Mouse (Mus musculus) heart, embryonic 15.5 days (tissue): ENCODE data around the gene Kif1c. TPM values are rescaled to one million over a fixed set of nuclear protein-coding genes. Genes with fewer than 3 reads are reported as not detected.
A peak's percentile ranks its signal among the peaks of the same experiment; 100 is the strongest.
"Not testable (repeated sequence)": the region's sequence is repeated elsewhere in the genome, so short reads cannot be mapped to it uniquely, and the experiment has no call there.

Experiments used
- ATAC-seq: fragments of 200-750 bp; cut with Nextera tagmentation; replicated peaks from 2 replicates; pipeline ENCODE4 v1.8.0; 2017; ENCODE audit warnings: low read depth, moderate TSS enrichment; ENCODE audit not compliant: insufficient number of reproducible peaks, insufficient read depth, low FRiP score
- H3K27ac ChIP-seq: fragments of 300-500 bp; sonication (generic); 2 replicates; pipeline ENCODE4 v1.5.1; 2015; ENCODE audit warnings: mild to moderate bottlenecking, inconsistent platforms
- H3K27me3 ChIP-seq: fragments of 300-500 bp; sonication (generic); 2 replicates; pipeline ENCODE4 v1.6.1; 2015; ENCODE audit warnings: inconsistent platforms
- H3K36me3 ChIP-seq: fragments of 300-500 bp; sonication (generic); 2 replicates; pipeline ENCODE4 v1.6.1; 2015; ENCODE audit warnings: mild to moderate bottlenecking, inconsistent platforms
- H3K4me1 ChIP-seq: fragments of 300-500 bp; sonication (generic); replicated peaks from 2 replicates; pipeline ENCODE4 v1.6.1; 2015; ENCODE audit warnings: inconsistent platforms
- H3K4me2 ChIP-seq: fragments of 300-500 bp; sonication (generic); 2 replicates; pipeline ENCODE4 v1.6.1; 2015; ENCODE audit warnings: inconsistent platforms, mild to moderate bottlenecking, moderate library complexity
- H3K4me3 ChIP-seq: fragments of 300-500 bp; sonication (generic); 2 replicates; pipeline ENCODE4 v1.5.1; 2015; ENCODE audit warnings: mild to moderate bottlenecking, inconsistent platforms
- H3K9ac ChIP-seq: fragments of 300-500 bp; sonication (generic); 2 replicates; pipeline ENCODE4 v1.6.1; 2015; ENCODE audit warnings: mild to moderate bottlenecking, inconsistent platforms
- H3K9me3 ChIP-seq: fragments of 300-500 bp; sonication (generic); replicated peaks from 2 replicates; pipeline ENCODE4 v1.6.1; 2016; ENCODE audit warnings: inconsistent platforms
- WGBS: fragments of 180-500 bp; shearing (Covaris S2); methylation state at CpG from one replicate; pipeline ENCODE4 v1.1.7; 2015; ENCODE audit warnings: mixed read lengths; 5-methylcytosine and 5-hydroxymethylcytosine counted together
- microRNA-seq: library from miRNA; unstranded; fragments of <30 nt; microRNA quantifications from one replicate; pipeline ENCODE4, GENCODE M21; 2016
- polyA plus RNA-seq: library from polyadenylated mRNA; unstranded; fragments of >200 nt; fragmentation: Nextera tagmentation; extraction: Ambion mirVana; gene quantifications from 2 replicates; pipeline ENCODE4 v1.2.1, GENCODE M21; 2015

The Kif1c gene
- polyA plus RNA-seq, 1 experiment from 2014 or later: 5.5 TPM

DNA sequence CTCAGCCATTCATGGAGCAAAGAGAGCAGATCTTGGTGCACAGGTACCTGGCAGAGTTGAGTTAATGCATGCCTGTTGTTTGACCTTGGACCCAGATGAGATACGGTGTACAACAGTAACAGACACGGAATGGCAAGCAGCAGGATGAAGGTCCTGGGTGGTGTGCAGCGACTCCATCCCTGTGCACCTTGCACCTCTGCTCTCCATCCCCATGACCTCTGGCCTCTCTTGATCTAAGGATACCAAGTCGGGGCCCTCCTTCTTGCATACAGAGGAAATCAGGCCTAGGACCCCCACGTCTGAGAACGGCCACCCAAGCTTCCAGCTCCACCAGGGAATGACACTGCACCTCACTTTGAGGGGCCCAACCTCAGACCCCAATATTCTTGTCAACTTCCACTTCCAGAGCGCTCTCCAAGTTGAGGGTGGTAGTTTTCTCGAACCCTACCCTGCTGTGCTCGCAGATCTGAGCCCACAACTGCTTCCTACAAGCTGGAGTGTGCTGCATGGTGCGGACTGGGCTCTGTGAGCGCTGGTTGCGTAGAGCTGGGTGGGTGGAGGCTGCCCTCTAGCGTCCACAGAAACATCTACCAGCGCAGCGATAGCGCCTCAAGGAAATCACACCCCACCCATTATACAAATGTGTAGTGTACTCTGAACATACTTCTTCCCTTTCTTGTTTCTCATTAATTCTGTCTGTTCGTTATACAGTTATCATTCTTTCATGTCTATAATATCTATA, 76.7 kb downstream of the Kif1c start:
- Histone ChIP-seq H3K4me1 (peaks cover 8% of the 10 kb centered on the region), H3K27ac (no peak overlapping the region), H3K36me3 (peaks cover 11% of the 10 kb centered on the region), H3K9me3 (no peaks in the 10 kb centered on the region), H3K4me2 (0 out of 2 replicates have a peak overlapping the region, but pooled peaks have one; percentile 22), H3K4me3 (no peak overlapping the region), H3K9ac (no peak overlapping the region), H3K27me3 (no peaks in the 10 kb centered on the region)
- WGBS: 24% methylated on average over 17 of the region's 17 CpGs
- ATAC-seq: peak; percentile 78

DNA sequence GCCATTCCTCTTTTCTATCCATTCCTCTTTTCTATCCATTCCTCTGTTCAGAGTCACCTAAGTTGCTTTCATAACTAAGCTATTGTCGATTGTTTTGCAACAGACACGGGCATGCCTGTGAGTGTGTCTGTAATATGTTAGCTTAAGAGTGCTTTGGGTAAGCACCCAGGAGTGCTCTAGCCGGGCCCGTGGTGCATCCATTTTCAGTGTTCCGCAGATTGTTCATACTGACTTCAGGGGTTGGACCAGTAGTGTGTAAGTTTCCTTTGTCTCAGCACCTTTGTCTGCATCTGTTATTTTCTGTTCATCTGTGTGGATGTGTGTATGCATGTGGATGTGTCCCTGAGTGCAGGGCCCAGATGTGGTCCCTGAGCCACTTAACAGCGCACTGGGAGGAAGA, 77.3 kb downstream of the Kif1c start:
- Histone ChIP-seq H3K9me3 (no peaks in the 10 kb centered on the region), H3K9ac (no peak overlapping the region), H3K36me3 (peaks cover 5% of the 10 kb centered on the region), H3K4me1 (peaks cover 8% of the 10 kb centered on the region), H3K4me3 (no peak overlapping the region), H3K27me3 (no peaks in the 10 kb centered on the region), H3K4me2 (no peak overlapping the region), H3K27ac (no peak overlapping the region)
- 62% methylated on average over 6 of the region's 6 CpGs for WGBS
- no peak for ATAC-seq

DNA sequence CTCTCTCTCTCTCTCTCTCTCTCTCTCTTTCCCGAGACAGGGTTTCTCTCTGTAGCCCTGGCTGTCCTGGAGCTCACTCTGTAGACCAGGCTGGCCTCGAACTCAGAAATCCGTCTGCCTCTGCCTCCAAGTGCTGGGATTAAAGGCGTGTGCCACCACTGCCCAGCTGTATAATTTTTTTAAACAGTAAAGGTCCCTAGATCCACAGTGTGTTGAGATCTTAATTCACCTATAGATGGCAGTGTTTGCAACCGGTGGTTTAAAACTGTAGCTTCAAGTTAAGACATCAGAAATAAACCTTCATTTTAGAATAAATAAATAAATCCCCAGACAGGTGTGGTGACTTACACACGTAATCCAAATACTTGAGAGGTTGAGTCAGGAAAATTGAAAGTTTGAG, 77.7 kb downstream of the Kif1c start:
- H3K4me1 ChIP-seq, H3K27ac ChIP-seq, H3K4me2 ChIP-seq, ATAC-seq, H3K9ac ChIP-seq, H3K36me3 ChIP-seq, H3K4me3 ChIP-seq, H3K9me3 ChIP-seq, H3K27me3 ChIP-seq: not testable (repeated sequence)
- 25% methylated on average over 6 of the region's 6 CpGs for WGBS

Small RNA genes lying within 50 kb of the gene (microRNA-seq; reads per million reads assigned to microRNA genes)
- not detected for gene Gm22760
- 0.63 reads per million for gene Mir6925

Other genes starting within 250 kb of the Kif1c start
- 19.5 and 24.2 TPM in 2 replicates for gene Med11, start 248.6 kb upstream of the Kif1c start, polyA plus RNA-seq
- 1.5 and 1.8 TPM in 2 replicates for gene Zmynd15, start 241.1 kb upstream of the Kif1c start, polyA plus RNA-seq
- gene Cxcl16, start 240.6 kb upstream of the Kif1c start, polyA plus RNA-seq: 9.0 and 10.2 TPM in 2 replicates
- 4.9 and 5.4 TPM in 2 replicates for gene Tm4sf5, start 195.3 kb upstream of the Kif1c start, polyA plus RNA-seq
- 0.19 and 0.37 TPM in 2 replicates for gene Vmo1, start 185.9 kb upstream of the Kif1c start, polyA plus RNA-seq
- 0.42 TPM in 1 of 2 replicates, not detected in the other for gene Gltpd2, start 181.4 kb upstream of the Kif1c start, polyA plus RNA-seq
- 509 and 590 TPM in 2 replicates for gene Psmb6, start 175.2 kb upstream of the Kif1c start, polyA plus RNA-seq
- not detected in 2 replicates for gene Gm40193, start 167.6 kb upstream of the Kif1c start, polyA plus RNA-seq
- 10.4 and 11.7 TPM in 2 replicates for gene Pld2, start 160.5 kb upstream of the Kif1c start, polyA plus RNA-seq
- 8.1 and 11.8 TPM in 2 replicates for gene Mink1, start 137.7 kb upstream of the Kif1c start, polyA plus RNA-seq
- not detected in 2 replicates for gene 4930544D05Rik, start 84.7 kb upstream of the Kif1c start, polyA plus RNA-seq
- gene Chrne, start 81.3 kb upstream of the Kif1c start, polyA plus RNA-seq: 0.30 TPM in 1 of 2 replicates, not detected in the other
- gene Gp1ba, start 61.4 kb upstream of the Kif1c start, polyA plus RNA-seq: 0.62 and 0.67 TPM in 2 replicates
- 75.1 and 81.2 TPM in 2 replicates for gene Rnf167, start 53.3 kb upstream of the Kif1c start, polyA plus RNA-seq
- gene Slc25a11, start 53.1 kb upstream of the Kif1c start, polyA plus RNA-seq: 279 TPM in 2 replicates
- gene Pfn1, start 45.9 kb upstream of the Kif1c start, polyA plus RNA-seq: 1,318 and 1,359 TPM in 2 replicates
- gene Eno3, start 43.3 kb upstream of the Kif1c start, polyA plus RNA-seq: 389 and 492 TPM in 2 replicates
- gene Spag7, start 31.1 kb upstream of the Kif1c start, polyA plus RNA-seq: 168 and 186 TPM in 2 replicates
- 11.3 and 16.0 TPM in 2 replicates for gene Camta2, start 12.4 kb upstream of the Kif1c start, polyA plus RNA-seq
- 1.4 and 2.2 TPM in 2 replicates for gene Inca1, start 393 bp upstream of the Kif1c start, polyA plus RNA-seq
- 8.4 and 9.3 TPM in 2 replicates for gene Zfp3, start 63.7 kb downstream of the Kif1c start, polyA plus RNA-seq
- 0.45 and 0.60 TPM in 2 replicates for gene Scimp, start 112.0 kb downstream of the Kif1c start, polyA plus RNA-seq
- 26.4 and 29.1 TPM in 2 replicates for gene Rabep1, start 144.2 kb downstream of the Kif1c start, polyA plus RNA-seq